In the genomic region with DNA sequence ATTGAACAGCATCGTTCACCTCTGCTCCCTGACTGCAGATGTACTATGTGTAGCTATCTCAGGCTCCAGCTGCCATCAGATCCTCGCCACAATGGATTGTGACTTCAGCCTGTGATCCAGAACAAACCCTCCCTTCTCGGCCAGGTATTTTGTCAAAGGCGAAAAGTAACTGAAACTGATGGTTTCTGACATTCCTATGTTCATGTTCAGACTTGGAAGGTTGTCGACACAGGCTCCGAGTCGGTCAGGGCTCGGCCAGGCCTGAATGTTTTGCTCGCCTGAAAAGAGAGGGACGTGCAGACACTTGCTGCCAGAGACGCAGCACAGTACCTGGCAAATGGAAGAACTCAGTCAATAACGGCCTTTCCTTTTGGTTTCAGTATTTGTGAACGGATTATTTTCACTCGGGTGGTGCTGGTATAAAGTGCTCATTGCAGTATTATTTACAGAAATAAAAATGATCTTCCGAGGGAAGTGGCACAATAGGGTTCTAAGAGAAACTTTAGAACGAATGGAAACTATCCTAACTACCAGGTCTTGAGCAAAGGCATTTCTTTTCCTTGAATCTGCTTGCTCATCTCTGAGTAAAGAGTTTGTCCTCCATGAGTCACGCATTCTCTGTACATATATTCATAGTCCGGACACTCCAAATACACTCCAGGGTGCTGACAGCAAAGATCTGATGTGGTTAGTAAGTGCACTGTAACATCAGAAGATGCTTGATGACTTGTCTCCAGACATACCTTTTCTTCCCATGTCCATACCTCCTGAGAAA, we compare ENCODE assay signal across 31 mouse cellular contexts. TPM values are rescaled to one million over a fixed set of nuclear protein-coding genes. Genes with fewer than 3 reads are reported as not detected.
DNase-seq lines count a peak whose midpoint lies in the region; ATAC-seq and TF ChIP-seq lines count a peak whose summit lies in the region.
"Had no signal": no experiment of that assay in that cellular context is flagged by ENCODE, and none has a peak within 500 bp of the region (broad histone marks: within the 10 kb centered on the region; RNA-seq: fewer than 3 reads in every experiment).

No protein-coding gene starts in this region.

- H3K27ac ChIP-seq in kidney, embryonic 16.5 days (ENCODE audit: low read length): no peak overlapping the region
- H3K27ac ChIP-seq in forebrain, embryonic 10.5 days: no peak overlapping the region
- H3K27ac ChIP-seq: embryonic facial prominence, embryonic 10.5 days; embryonic facial prominence, embryonic 15.5 days; gastrocnemius, adult 2 months; heart, adult 2 months; heart, embryonic 13.5 days; hindbrain, embryonic 14.5 days; liver, embryonic 13.5 days; midbrain, embryonic 12.5 days had no signal

- no peaks in the 10 kb centered on the region for H3K36me3 ChIP-seq in myocyte (ENCODE audit: control insufficient read depth, insufficient read depth)
- 0 out of 2 replicates have a peak, but pooled peaks cover 2% of the 10 kb centered on the region for H3K36me3 ChIP-seq in kidney, embryonic 16.5 days (ENCODE audit: insufficient read depth, low read length)
- peaks cover 8% of the 10 kb centered on the region; the same call in 1 of the 2 replicates for H3K36me3 ChIP-seq in forebrain, embryonic 10.5 days (replicated peaks)
- H3K36me3 ChIP-seq: embryonic facial prominence, embryonic 10.5 days; embryonic facial prominence, embryonic 15.5 days; liver, embryonic 13.5 days; midbrain, embryonic 12.5 days had no signal

- H3ac ChIP-seq in myocyte (ENCODE audit: control insufficient read depth, insufficient read length): no peak overlapping the region

- peak; percentile 66; the same call in 1 of the 2 replicates for ATAC-seq in frontal cortex, adult (ENCODE audit: low TSS enrichment)
- no peak for ATAC-seq in kidney, embryonic 16.5 days (ENCODE audit: low FRiP score, low TSS enrichment)
- ATAC-seq: CD4-positive, CD25-positive, alpha-beta regulatory T cell, adult 4 months; forebrain, embryonic 14.5 days; intestine, postnatal 0 days; lung, postnatal 0 days had no signal

- TF ChIP-seq POLR2A in myocyte (IDR thresholded peaks at IDR 0.05; ENCODE audit: insufficient read length, low read depth): no peak

- 91% methylated on average over 18 of the region's 18 CpGs for WGBS in kidney, embryonic 16.5 days
- 92% methylated on average over 18 of the region's 18 CpGs for WGBS in forebrain, embryonic 10.5 days

- no peaks in the 10 kb centered on the region for H3K27me3 ChIP-seq in myocyte (ENCODE audit: control insufficient read depth, insufficient read depth, insufficient read length)
- no peaks in the 10 kb centered on the region for H3K27me3 ChIP-seq in kidney, embryonic 16.5 days (ENCODE audit: insufficient read depth, low read length)
- no peaks in the 10 kb centered on the region for H3K27me3 ChIP-seq in forebrain, embryonic 10.5 days (ENCODE audit: poor library complexity, severe bottlenecking)
- H3K27me3 ChIP-seq: embryonic facial prominence, embryonic 15.5 days; heart, embryonic 13.5 days; liver, embryonic 13.5 days; midbrain, embryonic 12.5 days had no signal

- H3K79me2 ChIP-seq in myocyte (ENCODE audit: control insufficient read depth, insufficient read depth): no peaks in the 10 kb centered on the region

- no peak overlapping the region for H3K9ac ChIP-seq in kidney, embryonic 16.5 days (replicated peaks; ENCODE audit: low read length)
- H3K9ac ChIP-seq: embryonic facial prominence, embryonic 15.5 days; heart, embryonic 13.5 days; hindbrain, embryonic 14.5 days; liver, embryonic 13.5 days; midbrain, embryonic 12.5 days had no signal

- no peak for DNase-seq in frontal cortex, adult 2 months (ENCODE audit: extremely low spot score in 1 of 2, low spot score in 1 of 2)
- peak; percentile 53 for DNase-seq in urinary bladder, adult 2 months (ENCODE audit: low spot score)
- DNase-seq in urinary bladder, postnatal 4 days (ENCODE audit: low spot score in 2 of 2): no peak
- no peak for DNase-seq in kidney, adult 18-20 months
- no peak for DNase-seq in forebrain, embryonic 10.5 days (ENCODE audit: extremely low spot score, low spot score)
- DNase-seq: adrenal gland, postnatal 10 days; cerebellum, adult 8-10 months; cerebellum, postnatal 25 days; gastrocnemius, adult 2 months; gastrocnemius, postnatal 36 days; heart, adult 2 months; heart, postnatal 10 days; kidney, postnatal 25 days; liver, embryonic 13.5 days; lung, adult 18-20 months; lung, postnatal 4 days; right cerebral cortex, adult 18-20 months; right cerebral cortex, postnatal 4 days had no signal

- peak overlapping the region; percentile 68 for H3K4me2 ChIP-seq in myocyte (ENCODE audit: low read depth)
- no peak overlapping the region for H3K4me2 ChIP-seq in kidney, embryonic 16.5 days (replicated peaks; ENCODE audit: low read depth, low read length)
- H3K4me2 ChIP-seq: embryonic facial prominence, embryonic 15.5 days; heart, embryonic 13.5 days; hindbrain, embryonic 14.5 days; liver, embryonic 13.5 days; midbrain, embryonic 12.5 days had no signal

- H3K4me1 ChIP-seq in kidney, embryonic 16.5 days (ENCODE audit: insufficient read depth, low read length): peaks cover 6% of the 10 kb centered on the region
- H3K4me1 ChIP-seq in forebrain, embryonic 10.5 days: peaks cover 18% of the 10 kb centered on the region; the same call in 1 of the 2 replicates
- H3K4me1 ChIP-seq: embryonic facial prominence, embryonic 15.5 days had no signal

- 0 out of 2 replicates have a peak, but pooled peaks cover 4% of the 10 kb centered on the region for H3K9me3 ChIP-seq in kidney, embryonic 16.5 days (ENCODE audit: low read length)
- no peaks in the 10 kb centered on the region for H3K9me3 ChIP-seq in forebrain, embryonic 10.5 days
- H3K9me3 ChIP-seq: embryonic facial prominence, embryonic 10.5 days; embryonic facial prominence, embryonic 15.5 days; heart, embryonic 13.5 days; liver, embryonic 13.5 days; midbrain, embryonic 12.5 days had no signal

- H3K4me3 ChIP-seq in myocyte: no peak overlapping the region
- no peak overlapping the region for H3K4me3 ChIP-seq in kidney, embryonic 16.5 days (ENCODE audit: low read length)
- H3K4me3 ChIP-seq in forebrain, embryonic 10.5 days: no peak overlapping the region
- H3K4me3 ChIP-seq: embryonic facial prominence, embryonic 10.5 days; embryonic facial prominence, embryonic 15.5 days; gastrocnemius, adult 2 months; heart, adult 2 months; heart, embryonic 13.5 days; liver, embryonic 13.5 days; megakaryocyte, embryonic 14.5 days; midbrain, embryonic 12.5 days had no signal

TF ChIP-seq in myocyte, 11 proteins besides CTCF, POLR2A, EP300 and RAD21:
- no peak for TF ChIP-seq SRF (IDR thresholded peaks at IDR 0.05; ENCODE audit: control insufficient read depth, insufficient read length, low read depth)
- TF ChIP-seq REST (IDR thresholded peaks at IDR 0.05; ENCODE audit: insufficient read depth, insufficient read length): no peak
- TF ChIP-seq POLR2AphosphoS2 (IDR thresholded peaks at IDR 0.05; ENCODE audit: insufficient read length, low read depth): no peak
- TF ChIP-seq CEBPB (IDR thresholded peaks at IDR 0.05; ENCODE audit: insufficient read depth, poor library complexity, severe bottlenecking): no peak
- TF ChIP-seq MAX (IDR thresholded peaks at IDR 0.05; ENCODE audit: low read depth): no peak

RNA-seq across cellular contexts. Expression of a gene that starts 54.5 kb away (rescaled TPM):
- 114 and 116 TPM in 2 replicates for polyA plus RNA-seq in frontal cortex, adult 2 months (2012; rRNA removed)
- 40.9 and 44.0 TPM in 2 replicates for polyA plus RNA-seq in urinary bladder, adult 2 months (2012; rRNA removed)
- polyA plus RNA-seq in myocyte (2012; fragmentation: generic; extraction: Trizol): 21.9 TPM
- polyA plus RNA-seq in kidney, embryonic 16.5 days (2015; fragmentation: Nextera tagmentation; extraction: Ambion mirVana): 50.5 and 54.7 TPM in 2 replicates
- polyA plus RNA-seq in forebrain, embryonic 10.5 days (2016; fragmentation: Nextera tagmentation; extraction: Ambion mirVana): 87.6 and 88.8 TPM in 2 replicates
